Mouse (Mus musculus): Measurements from ENCODE around the gene Fbxo24. TPM values are rescaled to one million over a fixed set of nuclear protein-coding genes. Genes with fewer than 3 reads are reported as not detected.

Fbxo24 gene
- total RNA-seq (2014; fragmentation: Nextera tagmentation) (not detected in 2 replicates), total RNA-seq (2017) (not detected in 2 replicates)

- ATAC-seq (replicated peaks; ENCODE audit: poor library complexity, severe bottlenecking): peak; percentile 72
Measured at GRCm38 (mm10) chr5:137628498-137629305, at the start of gene Fbxo24, which contains the start of the genes Lrch4 and Gm20605. Fbxo24 (minus strand) TSS chr5:137629002. Lrch4 (plus strand) TSS chr5:137629121. Gm20605 (plus strand) TSS chr5:137629175.

GRCm38 (mm10) chr5:137677859-137678258 lies 49.1 kb upstream of the Fbxo24 start:
- no peak for ATAC-seq (replicated peaks; ENCODE audit: poor library complexity, severe bottlenecking)

GRCm38 (mm10) chr5:137674786-137675185 lies 46.0 kb upstream of the Fbxo24 start:
- no peak for ATAC-seq (replicated peaks; ENCODE audit: poor library complexity, severe bottlenecking)

- no peak for ATAC-seq (replicated peaks; ENCODE audit: poor library complexity, severe bottlenecking)
Measured at GRCm38 (mm10) chr5:137673015-137673414, 44.2 kb upstream of the Fbxo24 start.

- no peak for ATAC-seq (replicated peaks; ENCODE audit: poor library complexity, severe bottlenecking)
Measured at GRCm38 (mm10) chr5:137672361-137672760, 43.6 kb upstream of the Fbxo24 start.

GRCm38 (mm10) chr5:137671443-137672240 lies 42.8 kb upstream of the Fbxo24 start:
- ATAC-seq (replicated peaks; ENCODE audit: poor library complexity, severe bottlenecking): peak; percentile 92

- no peak for ATAC-seq (replicated peaks; ENCODE audit: poor library complexity, severe bottlenecking)
Measured at GRCm38 (mm10) chr5:137670240-137670639, 41.4 kb upstream of the Fbxo24 start.

GRCm38 (mm10) chr5:137668971-137669370 lies 40.2 kb upstream of the Fbxo24 start:
- ATAC-seq (replicated peaks; ENCODE audit: poor library complexity, severe bottlenecking): no peak

- ATAC-seq (replicated peaks; ENCODE audit: poor library complexity, severe bottlenecking): no peak
Measured at GRCm38 (mm10) chr5:137663057-137663456, 34.3 kb upstream of the Fbxo24 start.

- ATAC-seq (replicated peaks; ENCODE audit: poor library complexity, severe bottlenecking): no peak
Measured at GRCm38 (mm10) chr5:137660064-137660688, 31.4 kb upstream of the Fbxo24 start.

- ATAC-seq (replicated peaks; ENCODE audit: poor library complexity, severe bottlenecking): peak; percentile 50
Measured at GRCm38 (mm10) chr5:137656977-137657376, 28.2 kb upstream of the Fbxo24 start.

GRCm38 (mm10) chr5:137654746-137655145 lies 25.9 kb upstream of the Fbxo24 start:
- peak; percentile 52 for ATAC-seq (replicated peaks; ENCODE audit: poor library complexity, severe bottlenecking)

- ATAC-seq (replicated peaks; ENCODE audit: poor library complexity, severe bottlenecking): no peak
Measured at GRCm38 (mm10) chr5:137653366-137653765, 24.6 kb upstream of the Fbxo24 start.

- peak; percentile 38; the same call in 1 of the 2 replicates for ATAC-seq (replicated peaks; ENCODE audit: poor library complexity, severe bottlenecking)
Measured at GRCm38 (mm10) chr5:137652474-137652873, 23.7 kb upstream of the Fbxo24 start.

GRCm38 (mm10) chr5:137649669-137650571 lies 21.1 kb upstream of the Fbxo24 start:
- no peak for ATAC-seq (replicated peaks; ENCODE audit: poor library complexity, severe bottlenecking)

GRCm38 (mm10) chr5:137649251-137649650 lies 20.4 kb upstream of the Fbxo24 start:
- ATAC-seq (replicated peaks; ENCODE audit: poor library complexity, severe bottlenecking): no peak

GRCm38 (mm10) chr5:137647827-137648601 lies 19.2 kb upstream of the Fbxo24 start:
- no peak for ATAC-seq (replicated peaks; ENCODE audit: poor library complexity, severe bottlenecking)

GRCm38 (mm10) chr5:137645652-137646091 lies 16.9 kb upstream of the Fbxo24 start, which contains the start of gene Irs3:
Irs3 (minus strand) TSS chr5:137645714.
- ATAC-seq (replicated peaks; ENCODE audit: poor library complexity, severe bottlenecking): no peak; the same call in 1 of the 2 replicates

Measured in granulocyte monocyte progenitor cell, adult 5-6 weeks (primary cell).